Mouse (Mus musculus) thymus, adult 2 months (tissue): ENCODE measurements around the gene Usp36. TPM values are rescaled to one million over a fixed set of nuclear protein-coding genes. Genes with fewer than 3 reads are reported as not detected.

Experiments used
- DNase-seq: peaks from one replicate; pipeline ENCODE4 v3.0.0; 2021
- H3K27ac ChIP-seq: fragments of 200-500 bp; 2 replicates; pipeline ENCODE4 v1.5.1; 2012; ENCODE audit warnings: low read length, control low read depth; ENCODE audit not compliant: control insufficient read depth, insufficient read depth
- H3K27me3 ChIP-seq: fragments of 200-500 bp; 2 replicates; pipeline ENCODE4 v1.6.1; 2012; ENCODE audit warnings: mild to moderate bottlenecking, low read length, moderate library complexity, mixed read lengths; ENCODE audit not compliant: control insufficient read depth, insufficient read depth
- H3K36me3 ChIP-seq: fragments of 200-500 bp; 2 replicates; pipeline ENCODE4 v1.6.1; 2012; ENCODE audit warnings: mild to moderate bottlenecking, low read length, moderate library complexity; ENCODE audit not compliant: control insufficient read depth, insufficient read depth
- H3K4me1 ChIP-seq: fragments of 200-500 bp; replicated peaks from 2 replicates; pipeline ENCODE4 v1.6.1; 2012; ENCODE audit warnings: low read length; ENCODE audit not compliant: control insufficient read depth, insufficient read depth
- H3K4me3 ChIP-seq: fragments of 200-500 bp; 2 replicates; pipeline ENCODE4 v1.5.1; 2012; ENCODE audit warnings: mild to moderate bottlenecking, low read length, control low read depth, moderate library complexity; ENCODE audit not compliant: control insufficient read depth, insufficient read depth
- CTCF ChIP-seq: fragments of 200-500 bp; IDR thresholded peaks from 2 replicates; pipeline ENCODE4 v1.5.1; 2012; ENCODE audit warnings: mild to moderate bottlenecking, control low read depth, low read length, moderate library complexity, borderline replicate concordance; ENCODE audit not compliant: control insufficient read depth, poor library complexity, insufficient read depth; ENCODE audit errors: extremely low read depth
- POLR2A ChIP-seq: fragments of 200-500 bp; IDR thresholded peaks from 2 replicates; pipeline ENCODE4 v1.6.1; 2012; ENCODE audit warnings: mild to moderate bottlenecking, low read length, control low read depth, moderate library complexity; ENCODE audit not compliant: control insufficient read depth, poor library complexity, insufficient read depth; ENCODE audit errors: extremely low read depth
- WGBS: fragments of 180-500 bp; shearing (Covaris S2); methylation state at CpG from one replicate; pipeline ENCODE4 v1.1.7; 2018; 5-methylcytosine and 5-hydroxymethylcytosine counted together
- polyA plus RNA-seq: library from polyadenylated mRNA; depleted of rRNA; stranded (reverse); fragments of >200 nt; gene quantifications from 2 replicates; pipeline ENCODE4 v1.2.3, GENCODE M21; 2012

Usp36 gene
- polyA plus RNA-seq, 1 experiment = 28.8 TPM

- peaks cover 27% of the 10 kb centered on the region for H3K36me3 ChIP-seq
- no peaks in the 10 kb centered on the region for H3K27me3 ChIP-seq
- DNase-seq = no peak
- no peak overlapping the region for H3K4me3 ChIP-seq
- TF ChIP-seq CTCF = no peak
- no peak for TF ChIP-seq POLR2A
- WGBS = 88% methylated on average over 10 of the region's 10 CpGs
- H3K4me1 ChIP-seq = peaks cover 15% of the 10 kb centered on the region
- peak overlapping the region; percentile 57 for H3K27ac ChIP-seq
These were observed 23.9 kb downstream of the Usp36 start for GRCm38 (mm10) chr11:118266044-118266665.

- Histone ChIP-seq H3K36me3 (peaks cover 29% of the 10 kb centered on the region), H3K27ac (peak overlapping the region; percentile 57), H3K4me3 (no peak overlapping the region), H3K27me3 (no peaks in the 10 kb centered on the region), H3K4me1 (peaks cover 20% of the 10 kb centered on the region)
- WGBS = 90% methylated on average over 11 of the region's 11 CpGs
- no peak for DNase-seq
- TF ChIP-seq POLR2A = no peak
- no peak for TF ChIP-seq CTCF
These were observed 24.4 kb downstream of the Usp36 start for GRCm38 (mm10) chr11:118265621-118266020.

- no peak for DNase-seq
- no peak for TF ChIP-seq CTCF
- no peak for TF ChIP-seq POLR2A
- Histone ChIP-seq H3K27ac (no peak overlapping the region), H3K4me1 (peaks cover 41% of the 10 kb centered on the region), H3K36me3 (peaks cover 21% of the 10 kb centered on the region; the same call in 1 of the 2 replicates), H3K4me3 (no peak overlapping the region), H3K27me3 (no peaks in the 10 kb centered on the region)
- 93% methylated on average over 5 of the region's 5 CpGs for WGBS
These were observed 26.9 kb downstream of the Usp36 start for GRCm38 (mm10) chr11:118263146-118263545.

- Histone ChIP-seq H3K36me3 (peaks cover 16% of the 10 kb centered on the region; the same call in 1 of the 2 replicates), H3K4me3 (peak overlapping the region; percentile 38), H3K27ac (peak overlapping the region; percentile 96), H3K4me1 (peaks cover 31% of the 10 kb centered on the region), H3K27me3 (no peaks in the 10 kb centered on the region)
- WGBS = 11% methylated on average over 8 of the region's 8 CpGs
- peak; percentile 51 for DNase-seq
- TF ChIP-seq CTCF (no peak), POLR2A (0 out of 2 replicates have a peak, but pooled peaks have one; percentile 17)
These were observed 30.0 kb downstream of the Usp36 start for GRCm38 (mm10) chr11:118260081-118260480.

- 76% methylated on average over 8 of the region's 8 CpGs for WGBS
- Histone ChIP-seq H3K27ac (peak overlapping the region; percentile 96), H3K4me3 (no peak overlapping the region), H3K36me3 (peaks cover 15% of the 10 kb centered on the region; the same call in 1 of the 2 replicates), H3K4me1 (peaks cover 33% of the 10 kb centered on the region), H3K27me3 (no peaks in the 10 kb centered on the region)
- no peak for DNase-seq
- TF ChIP-seq POLR2A (no peak), CTCF (no peak)
These were observed 30.5 kb downstream of the Usp36 start for GRCm38 (mm10) chr11:118259580-118259979.

GRCm38 (mm10) chr11:118256371-118256770 is 33.7 kb downstream of the Usp36 start:
- WGBS = 95% methylated on average over 7 of the region's 7 CpGs
- no peak overlapping the region for H3K27ac ChIP-seq
- TF ChIP-seq POLR2A (no peak), CTCF (no peak)
- peaks cover 11% of the 10 kb centered on the region; the same call in 1 of the 2 replicates for H3K36me3 ChIP-seq
- no peak overlapping the region for H3K4me3 ChIP-seq
- peaks cover 41% of the 10 kb centered on the region for H3K4me1 ChIP-seq
- DNase-seq = no peak
- H3K27me3 ChIP-seq = no peaks in the 10 kb centered on the region
